Mouse (Mus musculus) midbrain, embryonic 13.5 days (tissue): ENCODE results near the gene Lrrc56. TPM values are rescaled to one million over a fixed set of nuclear protein-coding genes. Genes with fewer than 3 reads are reported as not detected.
A peak's percentile ranks its signal among the peaks of the same experiment; 100 is the strongest.

Experiments used
- ATAC-seq: fragments of 200-750 bp; cut with Nextera tagmentation; 2 replicates; pipeline ENCODE4 v1.8.0; 2017; ENCODE audit warnings: mild to moderate bottlenecking, moderate TSS enrichment, moderate library complexity
- H3K27ac ChIP-seq: fragments of 300-500 bp; sonication (generic); 2 replicates; pipeline ENCODE4 v1.5.1; 2015; ENCODE audit warnings: inconsistent platforms, mild to moderate bottlenecking, moderate library complexity
- H3K27me3 ChIP-seq: fragments of 300-500 bp; sonication (generic); 2 replicates; pipeline ENCODE4 v1.6.1; 2015; ENCODE audit warnings: mild to moderate bottlenecking, inconsistent platforms
- H3K36me3 ChIP-seq: fragments of 300-500 bp; sonication (generic); 2 replicates; pipeline ENCODE4 v1.6.1; 2015; ENCODE audit warnings: mild to moderate bottlenecking, inconsistent platforms
- H3K4me1 ChIP-seq: fragments of 300-500 bp; sonication (generic); replicated peaks from 2 replicates; pipeline ENCODE4 v1.6.1; 2015; ENCODE audit warnings: inconsistent platforms
- H3K4me2 ChIP-seq: fragments of 300-500 bp; sonication (generic); replicated peaks from 2 replicates; pipeline ENCODE4 v1.6.1; 2015; ENCODE audit warnings: moderate library complexity, mild to moderate bottlenecking, inconsistent platforms
- H3K4me3 ChIP-seq: fragments of 300-500 bp; sonication (generic); replicated peaks from 2 replicates; pipeline ENCODE4 v1.5.1; 2015; ENCODE audit warnings: mild to moderate bottlenecking, inconsistent platforms
- H3K9ac ChIP-seq: fragments of 300-500 bp; sonication (generic); replicated peaks from 2 replicates; pipeline ENCODE4 v1.6.1; 2015; ENCODE audit warnings: mild to moderate bottlenecking, inconsistent platforms
- H3K9me3 ChIP-seq: fragments of 300-500 bp; sonication (generic); 2 replicates; pipeline ENCODE4 v1.6.1; 2016; ENCODE audit warnings: mild to moderate bottlenecking, inconsistent platforms
- WGBS: fragments of 180-500 bp; shearing (Covaris S2); methylation state at CpG from one replicate; pipeline ENCODE4 v1.1.7; 2015; 5-methylcytosine and 5-hydroxymethylcytosine counted together
- polyA plus RNA-seq: library from polyadenylated mRNA; unstranded; fragments of >200 nt; fragmentation: Nextera tagmentation; extraction: Ambion mirVana; gene quantifications from 2 replicates; pipeline ENCODE4 v1.2.1, GENCODE M21; 2015

The Lrrc56 gene
- polyA plus RNA-seq, 1 experiment from 2014 or later: 13.9 TPM

- no peak overlapping the region for H3K27ac ChIP-seq
Measured at GRCm38 (mm10) chr7:141169866-141170265, 24.1 kb upstream of the Lrrc56 start.

DNA sequence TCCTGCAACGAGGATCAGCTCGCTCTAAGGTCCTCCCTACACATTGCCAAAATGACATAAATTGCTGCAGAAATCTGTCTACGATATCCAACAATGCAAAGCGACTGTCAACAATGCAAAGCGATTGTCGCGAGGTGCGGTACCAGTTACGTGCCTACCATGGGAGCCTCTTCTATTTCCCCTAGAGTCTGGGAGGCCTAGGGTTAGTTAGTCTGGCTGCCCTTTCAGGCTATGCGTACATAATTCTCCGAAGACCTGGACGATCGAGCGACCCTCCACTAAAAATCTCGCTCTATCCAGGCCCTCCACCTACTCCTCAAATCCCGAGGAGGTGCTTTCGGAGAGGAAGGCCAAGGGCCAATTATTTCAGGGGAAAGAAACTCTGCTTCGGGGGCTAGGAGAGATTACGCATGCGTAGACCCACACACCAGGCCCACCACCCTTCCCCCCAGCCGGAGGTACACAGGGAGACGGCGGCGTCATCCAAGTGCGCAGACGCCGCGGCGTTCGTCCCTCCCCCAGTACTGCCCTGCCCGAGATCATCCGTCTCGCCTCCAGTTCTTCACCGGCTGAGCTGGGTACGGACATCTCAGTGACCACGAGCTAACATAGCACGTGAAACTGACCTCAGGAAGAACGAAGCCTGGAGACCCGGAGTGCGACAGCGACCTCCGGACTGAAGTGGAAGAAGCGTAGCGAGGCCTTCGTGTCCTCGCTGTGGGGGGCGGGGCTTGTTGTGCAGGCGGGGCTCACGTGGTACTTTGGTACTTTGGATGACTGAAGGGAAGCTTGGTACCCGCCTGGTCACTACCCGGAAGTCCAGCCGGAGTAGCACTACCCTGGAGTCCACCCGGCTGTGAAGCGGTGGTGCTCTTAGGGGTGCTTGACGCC, 21.6 kb upstream of the Lrrc56 start, which contains the start of gene Rnh1:
TSS of gene Rnh1 (minus strand) at position 742 of the 891 bp plus-strand sequence.
- peaks cover 25% of the 10 kb centered on the region for H3K4me1 ChIP-seq
- H3K36me3 ChIP-seq: no peaks in the 10 kb centered on the region
- ATAC-seq: peak; percentile 99
- peak within 1 kb of the TSS; percentile 54 for H3K4me3 ChIP-seq
- peak within 1 kb of the TSS; percentile 71 for H3K9ac ChIP-seq
- no peaks in the 10 kb centered on the region for H3K27me3 ChIP-seq
- H3K27ac ChIP-seq: peak within 1 kb of the TSS; percentile 96
- H3K9me3 ChIP-seq: no peaks in the 10 kb centered on the region
- WGBS: 5% methylated on average over 55 of the region's 55 CpGs
- peak within 1 kb of the TSS; percentile 66 for H3K4me2 ChIP-seq

More at GRCm38 (mm10) chr7:141169866-141170265, 24.1 kb upstream of the Lrrc56 start:
- H3K9me3 ChIP-seq: no peaks in the 10 kb centered on the region
- peaks cover 25% of the 10 kb centered on the region for H3K4me1 ChIP-seq
- H3K27me3 ChIP-seq: no peaks in the 10 kb centered on the region
- ATAC-seq: no peak
- H3K4me3 ChIP-seq: no peak overlapping the region
- no peak overlapping the region for H3K4me2 ChIP-seq
- no peak overlapping the region for H3K9ac ChIP-seq
- H3K36me3 ChIP-seq: peaks cover 13% of the 10 kb centered on the region

- H3K27ac ChIP-seq: no peak overlapping the region
- WGBS: 91% methylated on average over 5 of the region's 5 CpGs
Measured at GRCm38 (mm10) chr7:141173323-141173850, 20.6 kb upstream of the Lrrc56 start.

GRCm38 (mm10) chr7:141175068-141175467, 18.9 kb upstream of the Lrrc56 start:
- Histone ChIP-seq H3K9me3 (no peaks in the 10 kb centered on the region), H3K9ac (no peak overlapping the region), H3K4me3 (no peak overlapping the region), H3K4me1 (peaks cover 16% of the 10 kb centered on the region), H3K4me2 (no peak overlapping the region), H3K36me3 (no peaks in the 10 kb centered on the region), H3K27me3 (no peaks in the 10 kb centered on the region), H3K27ac (no peak overlapping the region)
- no peak for ATAC-seq
- WGBS: 88% methylated on average over 4 of the region's 4 CpGs

More at GRCm38 (mm10) chr7:141173323-141173850, 20.6 kb upstream of the Lrrc56 start:
- peak overlapping the region; percentile 54 for H3K4me3 ChIP-seq
- no peaks in the 10 kb centered on the region for H3K9me3 ChIP-seq
- ATAC-seq: no peak
- peak overlapping the region; percentile 66 for H3K4me2 ChIP-seq
- H3K36me3 ChIP-seq: no peaks in the 10 kb centered on the region
- no peaks in the 10 kb centered on the region for H3K27me3 ChIP-seq
- peaks cover 18% of the 10 kb centered on the region for H3K4me1 ChIP-seq
- peak overlapping the region; percentile 71; the same call in 1 of the 2 replicates for H3K9ac ChIP-seq

DNA sequence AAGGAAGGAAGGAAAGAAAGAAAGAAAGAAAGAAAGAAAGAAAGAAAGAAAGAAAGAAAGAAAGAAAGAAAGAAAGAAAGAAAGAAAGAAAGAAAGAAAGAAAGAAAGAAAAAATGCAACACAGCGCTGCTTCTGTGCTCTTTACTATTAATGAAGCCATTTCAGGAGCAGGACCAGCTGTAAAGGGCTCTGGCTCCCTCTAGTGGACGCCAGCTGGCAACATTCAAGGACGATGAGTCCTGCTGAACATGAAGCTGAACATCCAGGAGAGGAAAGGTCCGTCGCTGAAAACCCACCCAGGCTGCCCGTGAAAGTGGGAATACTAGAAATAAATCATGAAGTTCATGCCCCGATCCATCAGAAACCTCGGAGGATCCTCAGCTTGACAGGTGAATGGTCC, 17.8 kb upstream of the Lrrc56 start:
- H3K27ac ChIP-seq: no peak overlapping the region
- H3K4me3 ChIP-seq: no peak overlapping the region
- no peaks in the 10 kb centered on the region for H3K9me3 ChIP-seq
- ATAC-seq: no peak
- H3K4me1 ChIP-seq: peaks cover 15% of the 10 kb centered on the region
- H3K4me2 ChIP-seq: no peak overlapping the region
- no peak overlapping the region; the same call in 1 of the 2 replicates for H3K9ac ChIP-seq
- no peaks in the 10 kb centered on the region for H3K27me3 ChIP-seq
- no peaks in the 10 kb centered on the region for H3K36me3 ChIP-seq
- whole genome bisulfite sequencing: 2% methylated on average over 8 of the region's 8 CpGs

DNA sequence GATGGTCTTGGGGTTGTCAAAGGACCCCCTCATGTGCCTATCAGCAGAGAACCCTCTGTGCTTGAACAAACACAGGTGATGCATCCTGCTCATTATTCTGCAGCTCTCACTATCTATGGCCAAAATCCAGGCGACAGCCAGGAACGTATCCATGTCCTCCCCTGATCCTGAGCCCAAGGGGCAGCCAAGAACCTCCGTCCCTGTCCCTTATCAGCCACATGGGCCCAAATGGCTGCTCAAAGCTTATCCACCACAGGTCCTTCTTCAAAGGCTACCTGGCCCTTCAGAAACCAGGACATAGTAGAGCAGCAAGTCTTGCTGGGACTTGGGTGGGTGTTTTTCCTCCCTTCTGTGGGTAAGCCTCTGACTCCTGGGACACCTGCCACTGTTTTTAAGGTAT, 5.8 kb upstream of the Lrrc56 start:
- H3K27me3 ChIP-seq: no peaks in the 10 kb centered on the region
- peaks cover 38% of the 10 kb centered on the region for H3K36me3 ChIP-seq
- H3K9me3 ChIP-seq: no peaks in the 10 kb centered on the region
- WGBS: 85% methylated on average over 3 of the region's 3 CpGs
- no peak for ATAC-seq
- H3K9ac ChIP-seq: no peak overlapping the region
- H3K4me2 ChIP-seq: no peak overlapping the region
- peaks cover 17% of the 10 kb centered on the region for H3K4me1 ChIP-seq
- H3K27ac ChIP-seq: no peak overlapping the region
- H3K4me3 ChIP-seq: no peak overlapping the region

- Histone ChIP-seq H3K4me3 (no peak overlapping the region), H3K36me3 (peaks cover 38% of the 10 kb centered on the region), H3K9me3 (no peaks in the 10 kb centered on the region), H3K4me1 (peaks cover 18% of the 10 kb centered on the region), H3K27me3 (no peaks in the 10 kb centered on the region), H3K4me2 (no peak overlapping the region), H3K9ac (no peak overlapping the region), H3K27ac (no peak overlapping the region)
- WGBS: 96% methylated on average over 3 of the region's 3 CpGs
- no peak for ATAC-seq
Measured at GRCm38 (mm10) chr7:141188733-141189132, 5.2 kb upstream of the Lrrc56 start.

DNA sequence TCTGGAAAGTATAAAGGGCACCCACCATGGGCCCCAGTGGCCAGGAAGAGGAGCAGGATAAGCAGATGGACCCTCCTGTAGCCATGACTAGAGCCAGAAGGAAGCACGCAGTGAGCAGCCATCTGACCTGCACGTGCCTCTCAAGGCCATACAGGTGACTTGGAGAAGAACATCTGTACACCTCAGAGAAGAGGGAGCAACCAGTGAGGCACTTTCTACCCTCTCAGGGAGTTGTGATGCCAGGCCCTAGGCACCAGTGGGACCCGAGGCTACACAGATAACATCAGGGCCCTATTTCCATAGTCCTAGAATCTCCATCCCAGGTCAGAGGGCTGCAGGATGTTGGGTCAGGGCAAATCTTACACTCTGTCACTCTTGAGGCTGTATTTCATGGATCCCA, 3.7 kb upstream of the Lrrc56 start:
- Histone ChIP-seq H3K4me1 (peaks cover 26% of the 10 kb centered on the region), H3K36me3 (peaks cover 38% of the 10 kb centered on the region), H3K27me3 (no peaks in the 10 kb centered on the region), H3K9me3 (no peaks in the 10 kb centered on the region), H3K9ac (no peak overlapping the region), H3K4me2 (no peak overlapping the region), H3K27ac (no peak overlapping the region), H3K4me3 (no peak overlapping the region)
- 95% methylated on average over 3 of the region's 3 CpGs for WGBS
- ATAC-seq: no peak

- 87% methylated on average over 14 of the region's 14 CpGs for WGBS
- Histone ChIP-seq H3K27ac (no peak overlapping the region), H3K9ac (no peak overlapping the region; the same call in 1 of the 2 replicates)
Measured at GRCm38 (mm10) chr7:141191036-141191435, 2.9 kb upstream of the Lrrc56 start.

DNA sequence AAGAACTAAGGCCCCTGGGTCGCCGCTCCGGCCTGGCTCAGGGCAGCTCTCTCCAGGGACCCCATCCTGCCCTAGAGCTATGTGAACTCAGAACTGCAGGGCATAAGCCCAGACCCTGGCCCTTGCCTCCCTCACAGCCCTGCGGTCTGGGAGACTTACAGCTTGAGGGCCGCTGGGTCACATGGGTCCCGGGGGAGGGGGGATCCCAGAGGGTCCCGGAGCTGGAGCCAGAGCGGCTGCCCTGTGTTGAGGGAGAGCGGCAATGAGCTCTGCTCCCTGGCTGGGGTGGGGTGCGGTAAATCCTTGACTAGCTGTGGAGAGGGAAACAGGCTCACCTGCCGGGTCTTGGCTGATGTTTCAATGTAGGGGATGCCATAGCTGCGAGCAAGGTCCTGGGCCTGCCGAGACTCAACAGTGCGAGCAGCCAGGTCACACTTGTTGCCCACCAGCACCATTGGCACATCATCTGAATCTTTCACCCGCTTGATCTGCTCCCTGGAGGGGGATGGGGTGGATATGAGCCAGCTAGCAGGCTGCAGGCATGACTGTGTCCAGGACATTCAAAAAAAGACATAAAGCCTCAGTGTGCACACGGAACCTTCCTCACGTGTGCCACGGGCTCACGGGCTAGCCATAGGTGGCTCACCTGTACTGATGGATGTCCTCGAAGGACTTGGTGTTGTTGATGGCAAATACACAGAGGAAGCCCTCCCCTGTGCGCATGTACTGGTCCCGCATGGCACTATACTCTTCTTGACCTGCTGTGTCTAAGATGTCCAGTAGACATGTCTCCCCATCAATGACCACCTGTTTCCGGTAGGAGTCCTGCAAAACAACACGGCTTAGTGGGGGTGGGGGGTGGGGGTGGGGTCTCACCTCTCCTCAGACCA, 1.9 kb upstream of the Lrrc56 start:
- H3K9me3 ChIP-seq: no peaks in the 10 kb centered on the region
- ATAC-seq: no peak
- H3K9ac ChIP-seq: peak overlapping the region; percentile 97; the same call in 1 of the 2 replicates
- H3K4me1 ChIP-seq: peaks cover 32% of the 10 kb centered on the region
- H3K4me3 ChIP-seq: peak overlapping the region; percentile 77
- H3K36me3 ChIP-seq: peaks cover 38% of the 10 kb centered on the region
- peak overlapping the region; percentile 98 for H3K4me2 ChIP-seq
- H3K27me3 ChIP-seq: no peaks in the 10 kb centered on the region
- WGBS: 90% methylated on average over 24 of the region's 24 CpGs
- H3K27ac ChIP-seq: no peak overlapping the region

More at GRCm38 (mm10) chr7:141191036-141191435, 2.9 kb upstream of the Lrrc56 start:
- H3K27me3 ChIP-seq: no peaks in the 10 kb centered on the region
- H3K4me3 ChIP-seq: no peak overlapping the region
- H3K4me2 ChIP-seq: no peak overlapping the region
- H3K36me3 ChIP-seq: peaks cover 38% of the 10 kb centered on the region
- ATAC-seq: no peak
- H3K9me3 ChIP-seq: no peaks in the 10 kb centered on the region
- H3K4me1 ChIP-seq: peaks cover 32% of the 10 kb centered on the region

DNA sequence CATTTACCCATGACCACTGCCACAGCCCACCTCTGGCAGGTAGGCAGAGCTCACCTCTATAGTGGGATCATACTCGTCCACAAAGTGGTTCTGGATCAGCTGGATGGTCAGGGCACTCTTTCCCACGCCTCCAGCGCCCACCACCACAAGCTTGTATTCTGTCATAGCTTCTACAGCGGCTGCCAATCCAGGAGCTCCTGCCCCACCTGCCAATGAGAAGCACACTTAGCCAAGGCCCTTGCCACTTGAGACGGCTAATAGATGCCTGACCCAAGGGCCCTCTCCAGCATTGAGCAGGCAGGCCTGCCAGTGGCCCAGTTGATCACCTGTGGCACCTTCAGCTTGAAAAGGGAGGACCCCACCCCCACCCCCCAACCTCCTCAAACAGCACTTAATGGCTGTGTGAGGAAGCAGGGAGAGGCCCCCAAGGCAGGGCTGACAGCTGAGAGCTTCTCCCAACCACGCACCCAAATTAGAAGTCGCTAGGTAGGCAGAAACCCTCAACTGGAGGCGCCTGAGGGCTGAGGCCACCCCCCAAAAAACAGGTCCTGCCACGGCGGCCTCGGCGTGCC, 1.1 kb upstream of the Lrrc56 start:
- H3K4me3 ChIP-seq: peak overlapping the region; percentile 77
- peaks cover 38% of the 10 kb centered on the region for H3K36me3 ChIP-seq
- H3K4me1 ChIP-seq: peaks cover 32% of the 10 kb centered on the region
- ATAC-seq: no peak
- no peaks in the 10 kb centered on the region for H3K9me3 ChIP-seq
- peak overlapping the region; percentile 83 for H3K27ac ChIP-seq
- H3K4me2 ChIP-seq: peak overlapping the region; percentile 98
- H3K9ac ChIP-seq: peak overlapping the region; percentile 97
- 29% methylated on average over 12 of the region's 12 CpGs for WGBS
- no peaks in the 10 kb centered on the region for H3K27me3 ChIP-seq
